Mouse (Mus musculus) neural tube, embryonic 10.5 days (tissue): ENCODE measurements around the gene Gm49320.

Source experiments
- DNase-seq: peaks from one replicate; pipeline ENCODE4 v3.0.0-alpha.2; 2017; ENCODE audit warnings: low spot score; ENCODE audit errors: extremely low spot score

The Gm49320 gene

DNA sequence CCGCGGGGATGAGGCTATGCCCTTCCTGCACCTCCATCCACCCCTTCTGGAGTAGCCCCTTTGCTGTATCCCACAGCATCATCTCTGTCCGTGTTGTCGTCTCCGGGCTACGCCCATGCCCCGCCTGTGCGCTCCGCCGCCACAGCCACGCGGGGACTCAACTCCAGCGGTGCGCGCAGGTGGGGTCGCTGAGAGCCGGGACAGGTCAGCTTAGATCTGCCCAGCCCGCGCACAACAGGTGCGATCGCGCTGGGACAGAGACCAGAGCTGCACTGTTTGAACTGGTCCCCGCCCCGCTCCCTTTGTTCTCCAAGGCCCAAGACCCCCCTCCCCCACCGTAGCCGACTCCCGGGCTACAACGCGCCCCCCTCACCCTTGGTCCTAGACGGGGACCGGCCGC is 20.0 kb downstream of the Gm49320 start:
- no peak for DNase-seq

DNA sequence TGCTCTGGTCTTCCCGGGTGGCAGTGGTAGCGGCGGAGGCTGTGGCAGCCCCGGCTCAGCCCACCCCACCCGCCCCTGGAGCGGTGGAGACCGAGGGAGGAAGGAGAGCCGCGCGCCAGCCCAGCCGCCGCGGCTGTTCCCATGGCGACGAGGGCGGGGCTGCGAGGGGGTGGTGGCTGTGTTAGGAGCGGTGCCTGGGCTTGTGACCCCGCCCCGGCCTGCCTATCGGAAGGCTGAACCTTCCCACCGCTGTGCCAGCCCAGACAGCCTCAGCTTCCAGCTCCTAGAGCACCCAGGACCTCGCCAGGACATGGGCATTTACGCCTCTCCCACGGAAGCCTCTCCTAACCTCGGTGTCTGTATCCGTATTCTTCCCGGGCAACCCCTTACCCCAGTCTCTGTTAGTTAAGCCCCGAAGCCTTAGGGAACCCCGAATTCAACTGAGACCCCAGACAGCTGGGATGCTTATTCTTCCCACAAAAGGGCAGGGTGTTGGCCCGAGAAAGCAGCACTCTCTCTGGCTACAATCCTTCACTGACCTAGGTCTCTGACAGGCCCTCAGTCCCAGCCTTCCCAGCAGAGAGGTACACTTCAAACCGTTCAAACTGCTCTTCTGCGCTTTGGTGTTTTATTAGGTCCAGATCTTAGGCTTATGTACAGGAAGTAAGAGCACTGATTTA is 20.6 kb downstream of the Gm49320 start, which contains the start of gene Ctxn1:
TSS of gene Ctxn1 (minus strand) at position 150 of the 680 bp plus-strand sequence.
- peak; percentile 98 for DNase-seq

DNA sequence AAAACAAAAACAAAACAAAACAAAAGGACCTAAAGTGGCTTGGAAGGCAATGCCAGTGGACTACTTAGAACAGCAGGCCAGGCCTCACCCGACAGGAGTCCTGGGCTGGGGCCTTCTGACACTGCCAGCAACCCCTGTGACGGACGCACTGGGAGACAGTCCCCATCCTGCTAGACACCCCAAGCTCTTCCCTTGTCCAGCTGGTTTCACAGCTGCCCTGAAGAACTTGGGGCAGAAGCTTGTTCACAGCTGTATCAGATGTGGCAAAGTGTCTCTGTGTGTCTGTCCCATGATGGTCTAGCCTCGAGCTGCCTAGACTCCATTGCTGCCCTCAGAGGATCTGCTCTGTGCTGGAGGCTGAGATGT is 21.1 kb downstream of the Gm49320 start:
- DNase-seq = no peak

DNA sequence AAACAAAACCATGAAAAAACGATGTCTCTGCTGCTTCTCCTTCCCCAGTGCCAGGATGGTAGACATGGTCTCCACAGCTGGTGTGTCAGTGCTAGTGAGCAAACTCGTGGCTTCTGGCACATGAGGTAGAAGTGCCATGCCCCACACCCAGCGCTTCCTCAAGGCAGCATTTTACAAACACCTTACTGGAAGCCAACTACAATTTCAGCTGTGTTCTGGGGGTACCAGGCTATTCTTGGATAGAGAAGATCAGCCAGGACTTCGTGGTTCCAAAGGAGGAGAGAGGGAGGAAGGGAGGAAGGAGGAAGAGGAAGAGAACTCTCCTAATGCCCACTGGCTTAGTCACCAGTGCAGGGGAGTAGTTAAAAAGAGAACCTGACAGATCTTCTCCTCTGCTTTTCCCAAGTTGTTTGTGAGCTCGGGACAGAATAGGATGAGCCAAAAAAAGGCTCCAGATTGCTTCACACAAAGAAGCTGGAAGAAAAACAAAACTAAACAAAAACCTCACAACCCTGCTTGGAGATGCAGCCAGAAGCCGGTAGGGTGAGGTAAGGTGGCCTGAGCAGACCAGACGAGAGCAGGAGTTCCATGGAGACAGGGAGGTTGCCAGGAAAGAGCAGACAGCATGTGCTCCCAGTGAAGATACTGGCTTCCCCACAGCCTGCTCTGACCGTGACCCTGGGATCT is 24.6 kb downstream of the Gm49320 start:
- no peak for DNase-seq

DNA sequence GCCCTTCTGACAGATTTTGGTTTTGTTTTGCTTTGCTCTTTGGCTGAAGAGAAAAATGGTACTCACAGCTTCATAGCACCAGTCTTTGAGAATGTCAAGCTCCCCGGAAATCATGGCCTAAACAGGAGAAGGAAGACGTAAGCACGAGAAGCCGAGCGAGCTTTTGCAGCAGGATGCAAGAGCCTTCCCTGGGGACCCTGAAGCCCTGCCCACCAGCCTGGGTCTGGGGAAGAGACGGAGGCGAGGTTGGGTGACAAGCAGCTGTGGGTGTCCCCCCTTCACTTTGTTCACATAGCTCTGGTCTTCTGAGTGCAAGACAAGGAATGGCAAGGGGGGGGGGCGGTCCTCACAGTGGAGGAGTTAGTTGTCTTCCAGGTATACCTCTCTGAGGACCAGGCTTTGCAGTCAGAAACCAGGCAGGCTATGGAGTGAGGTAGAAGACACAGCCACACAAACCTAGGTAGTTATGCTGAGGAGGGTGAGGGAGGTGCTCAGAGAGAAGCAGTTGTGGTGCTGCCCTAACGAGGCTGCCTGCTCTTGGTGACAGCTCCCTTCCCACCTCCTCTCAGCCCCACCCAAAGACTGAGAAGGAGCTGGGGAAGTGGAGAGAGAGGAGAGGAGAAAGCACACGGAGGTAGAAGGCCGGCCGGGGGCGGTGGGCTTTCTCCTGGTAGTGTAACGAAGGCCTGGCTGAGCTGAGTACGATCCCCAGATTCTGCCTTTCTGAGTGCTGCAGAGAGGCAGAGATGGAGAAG is 26.7 kb downstream of the Gm49320 start:
- DNase-seq = no peak

DNA sequence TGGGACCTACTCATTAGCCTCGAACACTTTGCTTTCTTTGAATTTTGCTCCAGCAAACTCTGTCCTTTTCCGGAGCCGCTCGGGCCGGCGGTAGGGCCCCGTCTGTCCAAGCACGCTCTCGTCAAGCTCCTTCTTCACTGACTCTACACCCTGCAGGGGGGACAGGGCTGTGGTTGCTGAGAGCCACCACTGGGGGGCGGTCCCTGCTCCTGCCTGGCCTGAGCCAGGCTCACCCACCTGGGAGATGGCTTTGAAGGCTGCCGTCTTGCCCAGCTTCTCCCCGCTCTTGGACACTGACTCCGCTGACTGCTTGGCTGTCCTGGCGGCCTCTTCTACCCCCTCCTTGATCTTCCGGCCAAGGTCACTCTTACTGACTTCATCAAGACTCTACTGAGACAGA is 29.0 kb downstream of the Gm49320 start:
- DNase-seq = no peak

DNA sequence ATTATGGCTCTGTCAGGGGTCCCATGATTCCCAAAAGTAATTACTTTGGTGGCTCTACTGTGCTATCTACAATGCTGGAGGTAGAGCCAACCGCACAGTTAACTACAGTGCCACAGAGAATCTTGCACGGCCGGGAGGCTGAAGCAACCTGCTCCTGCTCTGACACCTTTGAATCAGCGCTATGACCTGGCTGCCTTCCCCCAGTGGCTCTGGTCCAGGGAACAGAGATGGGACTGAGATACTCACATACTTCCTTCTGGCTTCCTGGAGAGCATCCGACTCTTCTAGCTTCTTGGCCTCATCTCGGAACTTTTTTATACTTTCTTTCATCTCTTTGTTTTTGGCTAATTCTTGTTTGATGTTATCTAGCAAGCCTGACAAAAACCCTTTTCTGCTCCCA is 30.9 kb downstream of the Gm49320 start:
- no peak for DNase-seq

DNA sequence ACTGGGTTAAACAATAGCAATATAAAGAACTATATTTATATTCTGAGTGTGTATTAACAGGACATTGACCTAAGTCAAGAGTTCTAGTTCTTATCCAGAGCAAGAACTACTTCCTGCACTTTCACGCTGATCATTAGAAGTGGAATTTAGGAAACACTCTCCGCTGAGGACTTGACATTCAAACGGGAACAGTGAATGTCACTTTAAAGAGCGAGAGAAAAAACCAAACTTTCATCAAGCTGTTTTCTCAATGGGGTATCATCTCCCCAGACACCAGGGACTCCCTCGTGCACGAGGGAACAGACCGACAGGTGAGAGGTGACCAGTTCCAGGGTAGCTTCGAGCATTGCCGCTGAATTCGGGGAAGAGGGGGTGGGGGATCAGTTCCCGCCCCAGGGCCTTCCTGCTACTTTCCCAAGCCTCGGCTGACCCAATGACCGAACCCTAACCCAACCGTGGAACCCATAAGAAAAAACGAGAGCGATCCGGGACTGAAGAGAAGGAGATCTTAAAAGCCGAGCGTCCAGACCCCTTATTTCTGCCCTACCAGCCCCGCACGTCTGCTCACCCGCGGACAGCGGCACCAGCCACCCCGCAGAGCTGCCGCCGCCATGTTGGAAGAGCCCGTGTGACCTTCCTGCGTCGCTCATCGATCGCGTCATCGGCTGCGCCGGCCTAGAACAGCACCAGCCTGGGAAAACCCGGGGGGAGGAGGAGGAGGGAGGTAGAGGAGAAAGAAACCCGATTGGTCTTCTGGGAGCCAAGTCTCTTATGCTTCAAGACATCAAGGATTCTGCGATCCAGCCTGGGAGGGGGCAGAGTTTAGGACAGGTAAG is 36.8 kb downstream of the Gm49320 start, which contains the start of gene Timm44:
TSS of gene Timm44 (minus strand) at position 639 of the 836 bp plus-strand sequence.
- peak; percentile 91 for DNase-seq

DNA sequence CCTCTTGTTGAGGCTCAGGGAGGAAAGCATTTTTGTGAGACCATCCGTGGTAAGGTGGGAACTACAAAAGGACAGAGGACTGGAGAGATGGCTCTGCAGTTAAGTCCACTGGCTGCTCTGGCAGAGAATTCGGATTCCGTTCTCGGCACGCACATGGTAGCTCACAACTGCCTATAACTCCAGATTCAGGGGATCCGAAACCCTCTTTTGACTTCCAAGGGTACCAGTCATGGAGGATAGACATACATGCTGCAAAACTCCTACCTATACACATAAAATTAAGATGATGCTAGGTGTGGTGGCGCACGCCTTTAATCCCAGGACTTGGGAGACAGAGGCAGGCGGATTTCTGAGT is 37.4 kb downstream of the Gm49320 start:
- DNase-seq = no peak

DNA sequence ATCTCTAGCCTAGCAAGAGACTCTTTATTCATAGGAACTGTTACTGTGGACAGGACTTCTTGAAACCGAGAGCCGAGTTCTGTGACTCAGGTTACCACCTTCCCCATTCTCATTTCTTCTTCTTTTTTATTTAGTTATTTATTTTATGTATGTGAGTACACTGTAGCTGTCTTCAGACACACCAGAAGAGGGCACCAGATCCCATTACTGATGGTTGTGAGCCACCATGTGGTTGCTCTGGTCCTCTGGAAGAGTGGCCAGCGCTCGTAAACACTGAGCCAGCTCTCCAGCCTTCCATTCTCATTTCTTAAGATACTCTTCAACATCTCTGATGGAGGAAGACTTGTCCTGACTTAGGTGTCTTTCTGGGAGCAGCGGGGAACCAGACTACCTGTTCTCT is 54.1 kb downstream of the Gm49320 start:
- DNase-seq = no peak

DNA sequence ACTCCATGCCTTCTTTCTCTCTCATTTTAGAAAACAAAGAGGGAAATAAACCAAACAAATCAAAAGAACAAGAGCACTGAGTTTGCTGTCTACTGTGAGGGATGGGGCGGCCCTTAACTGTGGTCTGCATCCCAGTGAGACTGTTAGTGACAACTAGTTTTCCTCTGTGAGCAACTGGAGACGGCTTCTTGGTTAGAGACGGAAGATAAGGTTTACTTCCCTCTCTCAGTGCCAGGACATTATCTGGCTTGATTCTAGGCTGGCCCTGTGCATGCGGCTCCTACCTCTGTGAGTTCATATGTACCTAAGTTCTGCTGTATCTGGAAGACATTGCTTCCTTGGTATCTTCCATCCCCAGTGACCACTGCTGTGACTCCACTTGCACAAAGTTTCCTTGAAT is 59.2 kb downstream of the Gm49320 start:
- no peak for DNase-seq
